Mouse (Mus musculus) kidney, postnatal 0 days (tissue): Measurements from ENCODE around the gene Wwp2. TPM values are rescaled to one million over a fixed set of nuclear protein-coding genes. Genes with fewer than 3 reads are reported as not detected.

Experiments used
- ATAC-seq: fragments of 200-750 bp; cut with Nextera tagmentation; replicated peaks from 2 replicates; pipeline ENCODE4 v1.8.0; 2017; ENCODE audit warnings: low read depth, moderate number of reproducible peaks, moderate TSS enrichment, moderate library complexity; ENCODE audit not compliant: low FRiP score
- DNase-seq: peaks from one replicate; pipeline ENCODE4 v3.0.0-alpha.2; 2016; ENCODE audit warnings: low spot score
- H3K27ac ChIP-seq: fragments of 300-500 bp; sonication (generic); 2 replicates; pipeline ENCODE4 v1.5.1; 2014; ENCODE audit warnings: mild to moderate bottlenecking
- H3K27me3 ChIP-seq: fragments of 300-500 bp; sonication (generic); 2 replicates; pipeline ENCODE4 v1.6.1; 2014; ENCODE audit warnings: low read length, mixed read lengths; ENCODE audit not compliant: insufficient read depth
- H3K36me3 ChIP-seq: fragments of 300-500 bp; sonication (generic); 2 replicates; pipeline ENCODE4 v1.6.1; 2014; ENCODE audit warnings: low read length, mixed read lengths; ENCODE audit not compliant: insufficient read depth
- H3K4me1 ChIP-seq: fragments of 300-500 bp; sonication (generic); replicated peaks from 2 replicates; pipeline ENCODE4 v1.6.1; 2014; ENCODE audit warnings: antibody characterized with exemption, low read length, mixed read lengths; ENCODE audit not compliant: insufficient read depth
- H3K4me2 ChIP-seq: fragments of 300-500 bp; sonication (generic); 2 replicates; pipeline ENCODE4 v1.6.1; 2014; ENCODE audit warnings: mild to moderate bottlenecking, low read length, moderate library complexity, mixed read lengths
- H3K4me3 ChIP-seq: fragments of 300-500 bp; sonication (generic); replicated peaks from 2 replicates; pipeline ENCODE4 v1.5.1; 2014; ENCODE audit warnings: low read depth, low read length
- H3K9ac ChIP-seq: fragments of 300-500 bp; sonication (generic); 2 replicates; pipeline ENCODE4 v1.6.1; 2014; ENCODE audit warnings: low read depth, low read length
- H3K9me3 ChIP-seq: fragments of 300-500 bp; sonication (generic); replicated peaks from 2 replicates; pipeline ENCODE4 v1.6.1; 2016; ENCODE audit warnings: low read length, inconsistent platforms, mixed read lengths
- CTCF ChIP-seq: IDR thresholded peaks from 2 replicates; pipeline ENCODE4 v1.5.1; 2016; ENCODE audit warnings: antibody characterized with exemption, low read depth, mild to moderate bottlenecking, moderate library complexity
- WGBS: fragments of 180-500 bp; shearing (Covaris S2); extraction: QIAGEN DNeasy Blood & Tissue Kit; methylation state at CpG from one replicate; pipeline ENCODE4 v1.1.7; 2014; 5-methylcytosine and 5-hydroxymethylcytosine counted together
- polyA plus RNA-seq: library from polyadenylated mRNA; unstranded; fragments of >200 nt; fragmentation: Nextera tagmentation; extraction: Ambion mirVana; gene quantifications from 2 replicates; pipeline ENCODE4 v1.2.1, GENCODE M21; 2015

Wwp2 gene
- polyA plus RNA-seq, 1 experiment from 2014 or later, result 38.9 TPM

GRCm38 (mm10) chr8:107451414-107452066 is 15.4 kb downstream of the Wwp2 start:
- Histone ChIP-seq H3K9ac (no peak overlapping the region), H3K4me2 (no peak overlapping the region), H3K9me3 (no peaks in the 10 kb centered on the region), H3K4me1 (0 out of 2 replicates have a peak, but pooled peaks cover 3% of the 10 kb centered on the region), H3K27ac (no peak overlapping the region), H3K36me3 (0 out of 2 replicates have a peak, but pooled peaks cover 9% of the 10 kb centered on the region), H3K27me3 (no peaks in the 10 kb centered on the region), H3K4me3 (no peak overlapping the region)
- WGBS, result 82% methylated on average over 13 of the region's 13 CpGs
- no peak for ATAC-seq
- TF ChIP-seq CTCF, result no peak
- no peak for DNase-seq

GRCm38 (mm10) chr8:107453386-107453785 is 17.2 kb downstream of the Wwp2 start:
- DNase-seq, result peak; percentile 9
- peak overlapping the region; percentile 68; the same call in 1 of the 2 replicates for H3K27ac ChIP-seq
- TF ChIP-seq CTCF, result no peak

GRCm38 (mm10) chr8:107455268-107455667 is 19.1 kb downstream of the Wwp2 start:
- no peaks in the 10 kb centered on the region for H3K4me1 ChIP-seq
- H3K27ac ChIP-seq, result no peak overlapping the region
- 4% methylated on average over 3 of the region's 3 CpGs for WGBS
- 0 out of 2 replicates have a peak, but pooled peaks cover 12% of the 10 kb centered on the region for H3K36me3 ChIP-seq
- peak; percentile 83 for DNase-seq
- TF ChIP-seq CTCF, result peak; percentile 92
- no peak overlapping the region for H3K4me2 ChIP-seq
- no peak overlapping the region for H3K4me3 ChIP-seq
- no peaks in the 10 kb centered on the region for H3K9me3 ChIP-seq
- ATAC-seq, result no peak
- H3K27me3 ChIP-seq, result no peaks in the 10 kb centered on the region
- no peak overlapping the region for H3K9ac ChIP-seq

More at GRCm38 (mm10) chr8:107453386-107453785, 17.2 kb downstream of the Wwp2 start:
- Histone ChIP-seq H3K9me3 (no peaks in the 10 kb centered on the region), H3K9ac (no peak overlapping the region), H3K4me1 (0 out of 2 replicates have a peak, but pooled peaks cover 3% of the 10 kb centered on the region), H3K4me3 (no peak overlapping the region), H3K36me3 (0 out of 2 replicates have a peak, but pooled peaks cover 12% of the 10 kb centered on the region), H3K4me2 (no peak overlapping the region), H3K27me3 (no peaks in the 10 kb centered on the region)
- 80% methylated on average over 11 of the region's 11 CpGs for WGBS
- 0 out of 2 replicates have a peak, but pooled peaks have one; percentile 64 for ATAC-seq

DNA sequence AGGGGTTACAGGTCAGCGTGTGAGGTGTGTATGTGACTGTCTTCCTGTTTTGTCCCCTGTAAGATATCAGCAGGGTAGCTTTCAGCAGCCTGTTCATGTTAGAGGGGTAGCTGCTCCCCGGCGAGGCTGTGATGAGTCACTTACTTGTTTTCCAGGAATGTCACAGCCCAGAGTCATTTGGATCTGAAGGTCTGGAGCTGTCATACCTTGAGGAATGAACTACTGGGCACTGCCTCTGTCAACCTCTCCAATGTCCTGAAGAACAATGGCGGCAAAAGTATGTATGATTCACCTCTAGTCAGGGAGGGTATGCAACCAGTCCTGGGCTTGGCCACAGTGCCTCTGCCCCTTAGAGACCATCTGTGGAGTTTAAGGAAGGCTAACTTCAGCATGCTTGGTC is 21.6 kb downstream of the Wwp2 start:
- peaks cover 23% of the 10 kb centered on the region; the same call in 1 of the 2 replicates for H3K36me3 ChIP-seq
- H3K27me3 ChIP-seq, result no peaks in the 10 kb centered on the region
- H3K27ac ChIP-seq, result no peak overlapping the region
- H3K9ac ChIP-seq, result no peak overlapping the region
- no peak overlapping the region for H3K4me3 ChIP-seq
- WGBS, result 85% methylated on average over 4 of the region's 4 CpGs
- H3K9me3 ChIP-seq, result no peaks in the 10 kb centered on the region
- TF ChIP-seq CTCF, result no peak
- H3K4me1 ChIP-seq, result no peaks in the 10 kb centered on the region
- no peak overlapping the region for H3K4me2 ChIP-seq
- ATAC-seq (no peak), DNase-seq (no peak)

- H3K9me3 ChIP-seq, result no peaks in the 10 kb centered on the region
- no peak overlapping the region for H3K4me3 ChIP-seq
- H3K9ac ChIP-seq, result no peak overlapping the region
- ATAC-seq, result no peak
- peaks cover 22% of the 10 kb centered on the region; the same call in 1 of the 2 replicates for H3K36me3 ChIP-seq
- no peaks in the 10 kb centered on the region for H3K27me3 ChIP-seq
- no peak for TF ChIP-seq CTCF
- H3K27ac ChIP-seq, result no peak overlapping the region
- H3K4me1 ChIP-seq, result no peaks in the 10 kb centered on the region
- DNase-seq, result no peak
- 92% methylated on average over 6 of the region's 6 CpGs for WGBS
- H3K4me2 ChIP-seq, result no peak overlapping the region
Observed at GRCm38 (mm10) chr8:107458281-107458680, 22.1 kb downstream of the Wwp2 start.

DNA sequence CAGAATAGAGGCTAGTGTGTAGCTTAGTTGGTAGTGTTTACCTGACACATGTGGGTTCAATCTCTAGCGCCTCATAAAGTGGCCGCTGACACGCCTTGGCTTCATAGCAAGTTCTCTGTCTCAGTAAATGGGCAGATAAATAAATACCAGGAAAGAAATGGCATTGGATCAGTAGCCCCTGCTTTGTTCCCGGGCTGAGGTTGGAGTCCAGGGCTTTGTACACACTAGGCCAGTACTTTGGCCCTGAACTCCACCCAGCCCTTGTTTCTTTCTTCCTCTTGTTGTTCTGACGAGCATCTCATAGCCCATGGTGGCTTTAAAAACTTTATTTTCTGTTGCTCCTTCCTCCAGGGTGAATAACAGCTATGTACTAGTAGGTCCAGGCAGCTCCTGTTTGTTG is 26.3 kb downstream of the Wwp2 start:
- Histone ChIP-seq H3K9ac (no peak overlapping the region), H3K27me3 (no peaks in the 10 kb centered on the region), H3K36me3 (peaks cover 19% of the 10 kb centered on the region), H3K4me3 (no peak overlapping the region), H3K27ac (no peak overlapping the region), H3K4me1 (no peaks in the 10 kb centered on the region), H3K4me2 (no peak overlapping the region), H3K9me3 (no peaks in the 10 kb centered on the region)
- WGBS, result 91% methylated on average over 5 of the region's 5 CpGs
- no peak for TF ChIP-seq CTCF
- ATAC-seq, result no peak
- no peak for DNase-seq
